Mouse (Mus musculus) frontal cortex, adult 2 months (tissue): Measurements from ENCODE around the gene Ogdh. TPM values are rescaled to one million over a fixed set of nuclear protein-coding genes. Genes with fewer than 3 reads are reported as not detected.

Source experiments
- DNase-seq, 2 experiments: peaks; one replicate each; pipeline ENCODE4 v3.0.0; 2022; ENCODE audit warnings: low spot score in 1 of 2; ENCODE audit errors: extremely low spot score in 1 of 2
- polyA plus RNA-seq: library from polyadenylated mRNA; depleted of rRNA; stranded (reverse); fragments of >200 nt; gene quantifications from 2 replicates; pipeline ENCODE4 v1.2.3, GENCODE M21; 2012

Gene Ogdh
- polyA plus RNA-seq, 1 experiment, result 145 TPM

- no peak for DNase-seq
These were observed 2.2 kb downstream of the Ogdh start for GRCm38 (mm10) chr11:6293601-6294000.

GRCm38 (mm10) chr11:6294632-6295031, 3.2 kb downstream of the Ogdh start:
- DNase-seq, result no peak

GRCm38 (mm10) chr11:6296077-6296476, 4.6 kb downstream of the Ogdh start:
- no peak for DNase-seq

- DNase-seq, result no peak
These were observed 8.0 kb downstream of the Ogdh start for GRCm38 (mm10) chr11:6299435-6299834.

- no peak for DNase-seq
These were observed 11.4 kb downstream of the Ogdh start for GRCm38 (mm10) chr11:6302793-6303192.

- DNase-seq, result no peak
These were observed 14.6 kb downstream of the Ogdh start for GRCm38 (mm10) chr11:6305943-6306430.

- DNase-seq, result no peak
These were observed 16.7 kb downstream of the Ogdh start for GRCm38 (mm10) chr11:6308181-6308580.

GRCm38 (mm10) chr11:6313874-6314406, 22.5 kb downstream of the Ogdh start:
- DNase-seq, result peak in 1 of 2 experiments; percentile 42

GRCm38 (mm10) chr11:6316821-6317220, 25.4 kb downstream of the Ogdh start:
- DNase-seq, result no peak

- DNase-seq, result no peak
These were observed 27.1 kb downstream of the Ogdh start for GRCm38 (mm10) chr11:6318559-6318958.

- no peak for DNase-seq
These were observed 27.9 kb downstream of the Ogdh start for GRCm38 (mm10) chr11:6319374-6319773.

- no peak for DNase-seq
These were observed 30.7 kb downstream of the Ogdh start for GRCm38 (mm10) chr11:6322086-6322485.

- DNase-seq, result no peak
These were observed 31.9 kb downstream of the Ogdh start for GRCm38 (mm10) chr11:6323348-6323747.

- DNase-seq, result no peak
These were observed 39.8 kb downstream of the Ogdh start for GRCm38 (mm10) chr11:6331256-6331655.

- DNase-seq, result no peak
These were observed 41.2 kb downstream of the Ogdh start for GRCm38 (mm10) chr11:6332606-6333005.

- DNase-seq, result no peak
These were observed 42.0 kb downstream of the Ogdh start for GRCm38 (mm10) chr11:6333403-6333802.

- no peak for DNase-seq
These were observed 43.9 kb downstream of the Ogdh start for GRCm38 (mm10) chr11:6335321-6335720.

- no peak for DNase-seq
These were observed 45.3 kb downstream of the Ogdh start for GRCm38 (mm10) chr11:6336689-6337088.

GRCm38 (mm10) chr11:6345956-6346355, 54.5 kb downstream of the Ogdh start:
- DNase-seq, result no peak

- DNase-seq, result no peak
These were observed 55.5 kb downstream of the Ogdh start for GRCm38 (mm10) chr11:6346966-6347365.

GRCm38 (mm10) chr11:6348681-6349200, 57.3 kb downstream of the Ogdh start:
- no peak for DNase-seq

- no peak for DNase-seq
These were observed 58.2 kb downstream of the Ogdh start for GRCm38 (mm10) chr11:6349586-6349985.

GRCm38 (mm10) chr11:6355106-6355505, 63.7 kb downstream of the Ogdh start:
- DNase-seq, result no peak
